Mouse (Mus musculus) embryonic facial prominence, embryonic 14.5 days (tissue): Measurements from ENCODE around the gene Surf2. TPM values are rescaled to one million over a fixed set of nuclear protein-coding genes. Genes with fewer than 3 reads are reported as not detected.

ENCODE experiments used
- ATAC-seq: fragments of 200-750 bp; cut with Nextera tagmentation; 2 replicates; pipeline ENCODE4 v1.8.0; 2017; ENCODE audit warnings: low read depth, moderate number of reproducible peaks, moderate TSS enrichment
- DNase-seq: peaks from one replicate; pipeline ENCODE4 v3.0.0-alpha.2; 2015; ENCODE audit warnings: low spot score
- H3K27ac ChIP-seq: fragments of 300-500 bp; sonication (generic); replicated peaks from 2 replicates; pipeline ENCODE4 v1.5.1; 2014; ENCODE audit warnings: low read depth, mild to moderate bottlenecking, low read length, moderate library complexity
- H3K27me3 ChIP-seq: fragments of 300-500 bp; sonication (generic); replicated peaks from 2 replicates; pipeline ENCODE4 v1.6.1; 2014; ENCODE audit warnings: low read length; ENCODE audit not compliant: control insufficient read depth, insufficient read depth
- H3K36me3 ChIP-seq: fragments of 300-500 bp; sonication (generic); 2 replicates; pipeline ENCODE4 v1.6.1; 2014; ENCODE audit warnings: low read length, mixed read lengths; ENCODE audit not compliant: control insufficient read depth, insufficient read depth
- H3K4me1 ChIP-seq: fragments of 300-500 bp; sonication (generic); 2 replicates; pipeline ENCODE4 v1.6.1; 2014; ENCODE audit warnings: antibody characterized with exemption, low read length; ENCODE audit not compliant: control insufficient read depth, insufficient read depth
- H3K4me2 ChIP-seq: fragments of 300-500 bp; sonication (generic); 2 replicates; pipeline ENCODE4 v1.6.1; 2014; ENCODE audit warnings: low read depth, mild to moderate bottlenecking, low read length, moderate library complexity, mixed read lengths
- H3K4me3 ChIP-seq: fragments of 300-500 bp; sonication (generic); 2 replicates; pipeline ENCODE4 v1.5.1; 2014; ENCODE audit warnings: low read depth, mild to moderate bottlenecking, low read length
- H3K9ac ChIP-seq: fragments of 300-500 bp; sonication (generic); 2 replicates; pipeline ENCODE4 v1.6.1; 2014; ENCODE audit warnings: low read depth, mild to moderate bottlenecking, low read length, moderate library complexity, mixed read lengths
- H3K9me3 ChIP-seq: fragments of 300-500 bp; sonication (generic); 2 replicates; pipeline ENCODE4 v1.6.1; 2016; ENCODE audit warnings: low read length; ENCODE audit not compliant: control insufficient read depth
- WGBS: fragments of 180-500 bp; shearing (Covaris S2); extraction: QIAGEN DNeasy Blood & Tissue Kit; methylation state at CpG from one replicate; pipeline ENCODE4 v1.1.7; 2014; 5-methylcytosine and 5-hydroxymethylcytosine counted together
- polyA plus RNA-seq: library from polyadenylated mRNA; unstranded; fragments of >200 nt; fragmentation: Nextera tagmentation; extraction: Ambion mirVana; gene quantifications from 2 replicates; pipeline ENCODE4 v1.2.1, GENCODE M21; 2014

Gene Surf2
- polyA plus RNA-seq, 1 experiment from 2014 or later, result 31.2 TPM

DNA sequence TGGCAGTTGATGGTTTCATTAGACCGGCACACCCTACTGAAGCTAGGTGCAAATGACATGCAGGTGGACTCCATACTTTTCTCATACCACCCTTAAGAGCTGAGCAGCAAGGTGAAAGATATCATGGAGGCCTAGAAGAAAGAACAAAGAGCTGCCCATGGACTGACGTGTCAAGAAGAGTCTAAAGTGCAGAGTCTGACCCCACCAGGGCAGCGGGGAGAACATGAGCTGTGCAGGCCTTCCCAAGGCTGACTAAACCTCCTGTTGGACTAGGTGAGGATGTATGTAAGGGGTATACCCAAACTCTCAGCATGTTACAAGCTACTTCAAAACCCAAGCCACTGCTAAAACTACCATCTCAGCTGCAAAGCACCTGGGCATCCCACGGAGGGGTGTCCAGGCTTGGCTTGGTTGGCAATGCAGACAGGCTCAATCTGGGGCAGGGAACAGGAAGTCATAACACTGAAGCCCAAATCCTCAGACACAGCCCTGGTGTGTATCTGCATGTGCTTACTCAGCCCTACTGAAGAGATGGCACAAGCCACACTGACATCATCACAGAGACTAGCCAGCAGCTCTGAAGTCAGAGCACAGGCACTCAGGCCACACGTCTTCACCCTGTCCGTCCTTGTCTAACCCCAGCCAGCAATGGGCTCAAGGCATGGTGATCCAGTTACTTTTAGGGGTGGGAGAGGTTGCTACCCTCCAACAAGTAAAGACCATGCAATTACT, 11.7 kb downstream of the Surf2 start:
- peaks cover 82% of the 10 kb centered on the region for H3K36me3 ChIP-seq
- H3K4me1 ChIP-seq, result peaks cover 13% of the 10 kb centered on the region
- ATAC-seq (no peak), DNase-seq (no peak)
- no peak overlapping the region for H3K4me2 ChIP-seq
- no peak overlapping the region for H3K27ac ChIP-seq
- no peak overlapping the region for H3K9ac ChIP-seq
- WGBS, result 90% methylated on average over 6 of the region's 6 CpGs
- H3K9me3 ChIP-seq, result no peaks in the 10 kb centered on the region
- no peak overlapping the region for H3K4me3 ChIP-seq
- no peaks in the 10 kb centered on the region for H3K27me3 ChIP-seq

DNA sequence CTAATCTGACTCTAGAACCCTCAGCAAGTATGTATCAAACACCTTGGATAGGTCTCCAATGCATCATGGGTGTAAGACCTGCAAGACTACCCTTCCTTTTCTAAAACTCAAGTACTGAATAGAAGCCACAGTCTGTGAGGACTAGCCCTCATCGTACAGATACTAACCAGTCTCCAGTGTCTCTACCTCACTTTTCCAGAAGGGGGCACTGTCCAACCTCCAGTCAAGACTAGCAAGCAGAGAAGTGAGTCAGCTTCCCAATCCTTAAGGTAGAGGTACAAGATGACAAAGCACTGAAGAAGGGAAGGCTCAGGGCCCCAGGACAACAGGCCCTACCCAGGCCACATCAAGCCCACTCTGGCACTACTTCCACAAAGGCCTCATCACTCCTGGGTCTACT, 14.2 kb downstream of the Surf2 start:
- H3K4me2 ChIP-seq, result 0 out of 2 replicates have a peak overlapping the region, but pooled peaks have one; percentile 4
- 75% methylated on average over 1 of the region's 1 CpGs for WGBS

DNA sequence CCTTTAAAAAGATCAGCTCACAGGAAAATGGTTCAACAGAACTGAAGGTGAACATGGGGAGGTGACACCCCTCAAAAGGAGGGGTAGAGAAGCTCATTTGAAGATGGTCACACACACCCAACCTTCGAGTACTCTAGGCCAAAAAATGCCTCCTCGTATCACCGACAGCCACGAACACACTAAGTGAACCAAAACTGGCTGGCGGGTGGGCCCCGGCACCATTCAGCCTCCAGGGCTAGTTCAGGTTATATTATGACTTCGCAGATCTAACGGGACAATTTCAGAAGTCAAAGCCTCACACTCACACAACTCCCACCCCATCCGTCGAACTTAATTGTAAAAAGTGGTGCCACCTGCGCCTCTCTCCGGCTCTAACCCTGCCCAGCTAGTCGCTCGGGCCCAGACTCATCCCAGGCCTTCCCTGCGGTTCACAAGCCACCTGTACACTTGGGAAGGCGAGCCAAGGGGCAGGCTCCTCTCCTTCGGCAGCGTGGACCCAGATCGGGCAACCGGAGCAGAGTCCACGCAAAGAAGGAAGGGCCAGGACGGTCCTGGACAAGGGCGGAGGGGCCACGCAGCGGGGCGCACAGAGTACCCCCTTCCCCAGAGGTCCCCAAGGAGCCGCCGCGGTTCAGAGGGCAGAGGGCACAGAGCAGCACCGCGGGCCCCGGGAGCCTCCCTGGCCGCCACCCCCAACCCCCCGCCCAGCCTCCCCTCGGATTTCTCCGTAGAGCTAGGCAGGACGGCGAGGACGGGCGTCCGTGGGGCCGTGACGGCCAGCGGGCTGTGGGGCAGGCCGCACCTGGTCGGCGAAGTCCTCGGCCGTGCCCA, 16.5 kb downstream of the Surf2 start:
- H3K9ac ChIP-seq, result peak overlapping the region; percentile 99
- 2% methylated on average over 19 of the region's 49 CpGs for WGBS
- DNase-seq (peak; percentile 11), ATAC-seq (no peak)
- peak overlapping the region; percentile 58 for H3K4me2 ChIP-seq
- peaks cover 13% of the 10 kb centered on the region for H3K4me1 ChIP-seq
- peaks cover 35% of the 10 kb centered on the region for H3K36me3 ChIP-seq
- no peaks in the 10 kb centered on the region for H3K27me3 ChIP-seq
- H3K27ac ChIP-seq, result peak overlapping the region; percentile 88
- H3K4me3 ChIP-seq, result peak overlapping the region; percentile 77
- H3K9me3 ChIP-seq, result no peaks in the 10 kb centered on the region

More for the DNA sequence above, 14.2 kb downstream of the Surf2 start:
- no peak overlapping the region for H3K4me3 ChIP-seq
- ATAC-seq (no peak), DNase-seq (peak; percentile 62)
- no peaks in the 10 kb centered on the region for H3K27me3 ChIP-seq
- H3K4me1 ChIP-seq, result peaks cover 13% of the 10 kb centered on the region
- no peak overlapping the region for H3K27ac ChIP-seq
- H3K36me3 ChIP-seq, result peaks cover 58% of the 10 kb centered on the region
- no peaks in the 10 kb centered on the region for H3K9me3 ChIP-seq
- H3K9ac ChIP-seq, result no peak overlapping the region

DNA sequence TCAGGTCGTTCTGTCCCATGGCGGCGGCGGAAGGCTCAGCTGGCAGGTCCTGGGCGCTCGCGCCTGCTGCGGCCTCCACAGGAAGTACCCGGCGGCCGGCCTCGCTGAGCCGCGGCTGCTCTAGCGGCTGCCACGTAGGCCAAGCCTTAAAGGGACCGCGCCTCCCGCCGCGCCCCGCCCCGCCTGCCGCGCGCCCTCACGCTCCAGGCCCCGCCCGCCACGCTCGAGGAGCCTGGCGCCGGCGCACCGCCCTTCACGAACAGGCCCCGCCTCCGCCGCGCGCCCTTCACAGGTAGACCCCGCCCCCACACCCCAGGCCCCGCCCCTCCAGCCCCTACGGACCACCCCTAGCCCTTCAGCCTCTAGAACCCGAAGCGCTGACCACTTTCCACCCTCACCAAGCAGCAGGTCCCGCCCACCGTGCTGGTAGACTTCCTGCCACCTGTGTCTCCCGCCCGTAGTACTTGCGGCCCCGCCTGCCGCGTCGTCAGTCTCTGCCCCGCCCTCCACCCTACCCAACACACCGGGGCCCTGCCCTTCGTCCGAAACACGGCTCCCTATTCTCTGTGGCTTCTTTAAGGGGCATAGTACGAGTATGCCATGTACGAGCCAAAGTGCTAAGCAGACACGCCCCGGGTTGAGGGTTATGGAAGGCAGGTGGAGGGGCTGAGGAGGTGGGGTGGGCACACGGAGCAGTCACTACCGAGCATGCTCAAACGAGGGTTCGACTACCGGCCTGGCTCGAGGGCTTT, 17.3 kb downstream of the Surf2 start, which contains the start of the genes Surf4 and Stkld1:
Gene Surf4, minus strand, starts transcription at position 625 of the 752 bp plus-strand sequence.
Gene Stkld1, plus strand, starts transcription at position 744 of the 752 bp plus-strand sequence.
- Histone ChIP-seq H3K4me1 (peaks cover 13% of the 10 kb centered on the region), H3K9me3 (no peaks in the 10 kb centered on the region), H3K27ac (peak within 1 kb of the TSS; percentile 88), H3K36me3 (peaks cover 28% of the 10 kb centered on the region), H3K4me3 (peak within 1 kb of the TSS; percentile 77), H3K9ac (peak within 1 kb of the TSS; percentile 99), H3K27me3 (no peaks in the 10 kb centered on the region), H3K4me2 (peak within 1 kb of the TSS; percentile 58)
- peak; percentile 96 for ATAC-seq
- under 1% methylated on average over 23 of the region's 70 CpGs for WGBS
- peak; percentile 97 for DNase-seq

DNA sequence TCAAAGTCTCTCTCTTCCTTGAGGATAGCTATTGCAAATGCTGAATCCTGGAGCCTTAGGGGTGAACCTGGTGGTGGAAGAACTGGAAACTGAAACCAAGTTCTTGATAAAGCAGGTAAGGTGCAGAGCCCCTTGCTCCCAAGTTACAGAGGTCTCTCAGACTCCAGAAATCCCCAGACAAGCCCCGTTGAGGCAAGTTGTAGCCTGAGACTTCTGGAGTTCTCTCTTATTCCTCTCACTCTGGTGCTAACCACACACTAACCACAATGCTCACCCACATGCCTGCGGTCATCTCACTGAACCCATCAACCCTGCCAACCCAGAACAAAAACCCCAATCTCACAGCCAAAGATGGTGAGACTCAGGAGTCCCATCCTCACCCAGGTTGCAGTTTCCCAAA, 19.1 kb downstream of the Surf2 start:
- Histone ChIP-seq H3K4me3 (no peak overlapping the region), H3K9ac (no peak overlapping the region), H3K4me2 (no peak overlapping the region), H3K27ac (no peak overlapping the region), H3K9me3 (no peaks in the 10 kb centered on the region), H3K36me3 (peaks cover 15% of the 10 kb centered on the region), H3K4me1 (peaks cover 13% of the 10 kb centered on the region), H3K27me3 (no peaks in the 10 kb centered on the region)
- ATAC-seq (no peak), DNase-seq (no peak)
- WGBS, result 97% methylated on average over 2 of the region's 2 CpGs

DNA sequence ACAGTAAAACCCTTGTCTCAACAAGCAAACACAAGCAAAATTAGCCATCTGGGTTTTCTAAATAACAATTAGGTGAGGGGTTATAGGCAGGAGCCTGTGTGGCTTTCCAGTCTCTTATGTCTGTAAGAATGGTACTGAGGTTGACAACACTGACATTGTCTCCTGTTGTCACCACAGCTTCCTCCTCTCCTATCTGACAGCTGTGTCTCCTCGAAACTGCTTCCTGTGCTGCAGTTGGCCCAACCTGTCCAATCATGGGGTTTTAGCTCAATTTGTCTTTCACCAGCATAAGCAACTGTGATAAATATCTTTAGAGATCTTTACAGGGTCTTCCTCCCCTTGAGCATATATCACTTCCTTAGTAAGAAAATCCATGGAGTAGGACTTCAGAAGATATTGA, 20.3 kb downstream of the Surf2 start:
- no peak for ATAC-seq
- Histone ChIP-seq H3K4me1 (peaks cover 10% of the 10 kb centered on the region), H3K27me3 (no peaks in the 10 kb centered on the region), H3K4me2 (no peak overlapping the region), H3K4me3 (no peak overlapping the region), H3K36me3 (peaks cover 4% of the 10 kb centered on the region), H3K27ac (no peak overlapping the region), H3K9ac (no peak overlapping the region), H3K9me3 (no peaks in the 10 kb centered on the region)
- no peak for DNase-seq
- 72% methylated on average over 1 of the region's 1 CpGs for WGBS

DNA sequence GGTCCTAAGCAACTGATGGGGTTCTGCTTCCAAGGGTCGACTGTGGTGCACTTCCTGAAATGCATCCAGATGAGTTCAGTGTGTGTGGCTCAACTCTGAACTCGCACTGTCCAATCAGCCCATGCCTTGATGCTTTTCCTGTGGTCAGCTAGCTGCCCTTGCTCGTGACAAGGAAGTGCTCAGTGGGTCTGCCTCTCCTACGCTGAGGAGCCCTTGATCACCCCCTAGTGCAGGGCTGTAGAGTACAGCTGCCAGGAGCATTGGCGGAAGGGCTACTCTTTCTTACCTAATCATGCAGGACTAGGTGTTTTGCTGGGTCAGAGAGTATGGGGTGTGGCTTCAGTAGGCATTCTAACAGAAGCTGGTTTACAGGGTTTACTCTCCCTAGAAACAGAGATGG, 25.4 kb downstream of the Surf2 start:
- ATAC-seq, result no peak
- Histone ChIP-seq H3K36me3 (no peaks in the 10 kb centered on the region), H3K4me3 (no peak overlapping the region), H3K9me3 (no peaks in the 10 kb centered on the region), H3K27me3 (no peaks in the 10 kb centered on the region), H3K27ac (no peak overlapping the region), H3K4me1 (no peaks in the 10 kb centered on the region), H3K4me2 (no peak overlapping the region), H3K9ac (no peak overlapping the region)
- WGBS, result 34% methylated on average over 5 of the region's 5 CpGs
- no peak for DNase-seq

DNA sequence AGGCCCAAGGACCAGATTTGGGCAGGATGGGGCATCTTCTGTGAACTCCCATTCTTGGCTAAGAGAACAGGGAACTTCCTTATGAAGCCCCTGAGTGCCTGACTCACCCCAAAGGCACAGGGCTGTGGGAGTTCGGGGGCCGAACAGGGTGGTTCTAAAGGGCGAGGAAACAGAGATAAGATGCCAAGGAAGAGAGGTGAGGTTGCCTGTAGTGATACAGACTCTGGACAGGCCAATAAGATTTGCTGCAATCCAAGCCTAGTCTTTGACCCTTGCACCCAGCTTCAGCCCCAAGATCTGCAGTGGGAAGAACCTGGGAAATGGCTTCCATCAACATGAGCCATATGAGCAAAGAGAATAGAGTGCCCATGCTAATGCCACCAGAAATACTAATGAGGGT, 27.1 kb downstream of the Surf2 start:
- ATAC-seq, result no peak
- 0 out of 2 replicates have a peak, but pooled peaks cover 2% of the 10 kb centered on the region for H3K36me3 ChIP-seq
- H3K9me3 ChIP-seq, result no peaks in the 10 kb centered on the region

More for the DNA sequence above, 27.1 kb downstream of the Surf2 start:
- H3K4me1 ChIP-seq, result no peaks in the 10 kb centered on the region
- WGBS, result 72% methylated on average over 3 of the region's 3 CpGs
- no peak overlapping the region for H3K4me2 ChIP-seq
- no peak for DNase-seq
- no peak overlapping the region for H3K27ac ChIP-seq
- H3K27me3 ChIP-seq, result no peaks in the 10 kb centered on the region
- H3K4me3 ChIP-seq, result no peak overlapping the region
- no peak overlapping the region for H3K9ac ChIP-seq
